Mouse (Mus musculus) olfactory bulb, adult 2 months (tissue): ENCODE data around the gene Got1.

Experiments used
- CTCF ChIP-seq: fragments of 200-500 bp; IDR thresholded peaks from 2 replicates; pipeline ENCODE4 v1.5.1; 2012; ENCODE audit warnings: low read depth, mild to moderate bottlenecking, low read length, moderate library complexity; ENCODE audit not compliant: insufficient read depth
- POLR2A ChIP-seq: fragments of 200-500 bp; IDR thresholded peaks from 2 replicates; pipeline ENCODE4 v1.6.1; 2012; ENCODE audit warnings: mild to moderate bottlenecking, low read depth, low read length, moderate library complexity; ENCODE audit not compliant: insufficient read depth

DNA sequence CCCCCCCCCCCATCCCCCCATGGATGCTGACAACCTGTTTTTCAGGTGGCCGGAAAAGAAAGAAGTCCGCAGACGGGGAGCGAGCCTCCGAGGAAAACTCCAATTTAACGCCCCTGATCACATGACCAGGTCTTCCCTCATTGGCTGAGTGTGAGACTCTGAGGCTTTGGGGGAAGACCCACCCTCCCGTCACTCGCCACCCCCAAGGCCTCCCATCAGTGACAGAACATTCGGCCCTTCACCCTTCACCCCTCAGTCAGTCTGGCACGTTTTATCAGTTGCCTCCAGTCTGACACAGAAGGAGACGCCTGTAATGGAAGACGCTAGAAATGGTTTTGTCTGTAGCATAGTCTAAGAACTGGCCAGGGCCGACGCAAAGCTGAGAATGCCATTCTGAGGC lies 29.5 kb downstream of the Got1 start:
- TF ChIP-seq CTCF, result no peak
- no peak for TF ChIP-seq POLR2A
